Mouse (Mus musculus) liver, embryonic 14.5 days (tissue): ENCODE measurements at regions not wholly inside any gene's neighbourhood (a gene's known extent, or its start where the extent isn't known, plus 50 kb on each side); places are given as distances from the start of the nearest gene placed in this dataset.

ENCODE experiments used
- ATAC-seq: fragments of 200-750 bp; cut with Nextera tagmentation; 2 replicates; pipeline ENCODE4 v1.8.0; 2017; ENCODE audit warnings: moderate number of reproducible peaks, mild to moderate bottlenecking, moderate library complexity; ENCODE audit not compliant: insufficient read depth
- DNase-seq, 3 experiments: peaks; one replicate each; pipeline ENCODE4 v3.0.0-alpha.2; 2012 to 2013; ENCODE audit warnings: low read depth in 3 of 3, low spot score in 3 of 3
- H3K27ac ChIP-seq: fragments of 300-500 bp; sonication (generic); 2 replicates; pipeline ENCODE4 v1.5.1; 2014; ENCODE audit warnings: moderate library complexity, mild to moderate bottlenecking, control low read depth, inconsistent platforms
- H3K27me3 ChIP-seq: fragments of 300-500 bp; sonication (generic); 2 replicates; pipeline ENCODE4 v1.6.1; 2014; ENCODE audit warnings: mild to moderate bottlenecking, low read length, moderate library complexity; ENCODE audit not compliant: control insufficient read depth, insufficient read depth
- H3K36me3 ChIP-seq: fragments of 300-500 bp; sonication (generic); replicated peaks from 2 replicates; pipeline ENCODE4 v1.6.1; 2014; ENCODE audit warnings: low read depth; ENCODE audit not compliant: control insufficient read depth, insufficient read depth
- H3K4me1 ChIP-seq, 2 experiments: fragments of 200-500 bp in 1 of 2; fragments of 300-500 bp in 1 of 2; sonication (generic) in 1 of 2; replicated peaks; 2 replicates each; pipeline ENCODE4 v1.6.1; 2012 to 2014; ENCODE audit warnings: antibody characterized with exemption in 1 of 2, inconsistent platforms in 1 of 2, low read length in 1 of 2; ENCODE audit not compliant: control insufficient read depth in 2 of 2, insufficient read depth in 2 of 2
- H3K4me2 ChIP-seq: fragments of 300-500 bp; sonication (generic); 2 replicates; pipeline ENCODE4 v1.6.1; 2014; ENCODE audit warnings: low read depth, mild to moderate bottlenecking, control low read depth, moderate library complexity
- H3K4me3 ChIP-seq, 2 experiments: fragments of 200-500 bp in 1 of 2; fragments of 300-500 bp in 1 of 2; sonication (generic) in 1 of 2; 2 replicates each; pipeline ENCODE4 v1.5.1; 2012 to 2014; ENCODE audit warnings: low read depth in 2 of 2, low read length in 2 of 2, mild to moderate bottlenecking in 2 of 2, control low read depth in 1 of 2, inconsistent platforms in 1 of 2, moderate library complexity in 1 of 2; ENCODE audit not compliant: insufficient read depth in 1 of 2
- H3K9ac ChIP-seq: fragments of 300-500 bp; sonication (generic); replicated peaks from 2 replicates; pipeline ENCODE4 v1.6.1; 2014; ENCODE audit warnings: mild to moderate bottlenecking, control low read depth, moderate library complexity
- H3K9me3 ChIP-seq: fragments of 300-500 bp; sonication (generic); 2 replicates; pipeline ENCODE4 v1.6.1; 2016; ENCODE audit warnings: low read length, mixed read lengths; ENCODE audit not compliant: control insufficient read depth
- CTCF ChIP-seq: IDR thresholded peaks from 2 replicates; pipeline ENCODE4 v1.5.1; 2016; ENCODE audit warnings: antibody characterized with exemption, low read depth, control low read depth
- EP300 ChIP-seq: IDR thresholded peaks from 2 replicates; pipeline ENCODE4 v1.6.1; 2016; ENCODE audit warnings: antibody characterized with exemption, low read depth
- WGBS: fragments of 180-500 bp; shearing (Covaris S2); extraction: QIAGEN DNeasy Blood & Tissue Kit; methylation state at CpG from one replicate; pipeline ENCODE4 v1.1.7; 2014; ENCODE audit not compliant: insufficient replicate concordance; 5-methylcytosine and 5-hydroxymethylcytosine counted together

GRCm38 (mm10) chr15:67354598-67355159 lies 854.0 kb upstream of the Lrrc6 start:
- Histone ChIP-seq H3K4me3 (no peak overlapping the region), H3K9ac (no peak overlapping the region), H3K27ac (no peak overlapping the region), H3K36me3 (no peaks in the 10 kb centered on the region), H3K27me3 (no peaks in the 10 kb centered on the region), H3K9me3 (no peaks in the 10 kb centered on the region), H3K4me1 (no peaks in the 10 kb centered on the region), H3K4me2 (no peak overlapping the region)
- DNase-seq (no peak), ATAC-seq (no peak)
- no peak for TF ChIP-seq EP300
- no peak for TF ChIP-seq CTCF

GRCm38 (mm10) chr15:67349501-67349900 lies 848.8 kb upstream of the Lrrc6 start:
- ATAC-seq: no peak
- no peak overlapping the region for H3K4me3 ChIP-seq
- no peaks in the 10 kb centered on the region for H3K9me3 ChIP-seq
- no peak overlapping the region for H3K4me2 ChIP-seq
- TF ChIP-seq CTCF: no peak
- no peak for TF ChIP-seq EP300
- H3K4me1 ChIP-seq: 0 out of 4 replicates have a peak, but pooled peaks cover 0 to 2% of the 10 kb centered on the region in 2 experiments
- H3K36me3 ChIP-seq: no peaks in the 10 kb centered on the region
- DNase-seq: no peak
- no peak overlapping the region for H3K27ac ChIP-seq
- H3K9ac ChIP-seq: no peak overlapping the region
- WGBS: 54% methylated on average over 4 of the region's 4 CpGs
- no peaks in the 10 kb centered on the region for H3K27me3 ChIP-seq

- H3K4me3 ChIP-seq: no peak overlapping the region
- no peaks in the 10 kb centered on the region for H3K27me3 ChIP-seq
- TF ChIP-seq EP300 (no peak), CTCF (no peak)
- no peak overlapping the region for H3K27ac ChIP-seq
- ATAC-seq: no peak
- no peak overlapping the region for H3K9ac ChIP-seq
- no peaks in the 10 kb centered on the region for H3K36me3 ChIP-seq
- no peaks in the 10 kb centered on the region for H3K9me3 ChIP-seq
- WGBS: 26% methylated on average over 7 of the region's 7 CpGs
- no peak for DNase-seq
- H3K4me1 ChIP-seq: 0 out of 4 replicates have a peak, but pooled peaks cover 0 to 2% of the 10 kb centered on the region in 2 experiments
- no peak overlapping the region for H3K4me2 ChIP-seq
These were observed 844.8 kb upstream of the Lrrc6 start for GRCm38 (mm10) chr15:67345179-67346148.

GRCm38 (mm10) chr15:67342050-67342449 lies 841.3 kb upstream of the Lrrc6 start:
- ATAC-seq: no peak

GRCm38 (mm10) chr15:67337040-67337395 lies 836.3 kb upstream of the Lrrc6 start:
- Histone ChIP-seq H3K9me3 (no peaks in the 10 kb centered on the region), H3K27me3 (no peaks in the 10 kb centered on the region), H3K36me3 (no peaks in the 10 kb centered on the region), H3K4me1 (peaks cover 0 to 8% of the 10 kb centered on the region in 2 experiments; a peak in 2 of 4 replicates), H3K9ac (no peak overlapping the region), H3K27ac (no peak overlapping the region), H3K4me3 (no peak overlapping the region), H3K4me2 (no peak overlapping the region)
- 49% methylated on average over 5 of the region's 5 CpGs for WGBS
- ATAC-seq (no peak), DNase-seq (no peak)
- TF ChIP-seq EP300: no peak
- no peak for TF ChIP-seq CTCF

More at GRCm38 (mm10) chr15:67342050-67342449, 841.3 kb upstream of the Lrrc6 start:
- no peak overlapping the region for H3K4me3 ChIP-seq
- H3K4me2 ChIP-seq: no peak overlapping the region
- H3K36me3 ChIP-seq: no peaks in the 10 kb centered on the region
- TF ChIP-seq CTCF (no peak), EP300 (no peak)
- no peaks in the 10 kb centered on the region for H3K9me3 ChIP-seq
- 59% methylated on average over 3 of the region's 3 CpGs for WGBS
- no peak overlapping the region for H3K27ac ChIP-seq
- no peak overlapping the region for H3K9ac ChIP-seq
- H3K27me3 ChIP-seq: no peaks in the 10 kb centered on the region
- 0 out of 4 replicates have a peak, but pooled peaks cover 0 to 2% of the 10 kb centered on the region in 2 experiments for H3K4me1 ChIP-seq
- no peak for DNase-seq
